Mouse (Mus musculus) limb, embryonic 11.5 days (tissue): ENCODE measurements around the gene Gm47791. TPM values are rescaled to one million over a fixed set of nuclear protein-coding genes. Genes with fewer than 3 reads are reported as not detected.

ENCODE experiments used
- ATAC-seq: fragments of 200-750 bp; cut with Nextera tagmentation; 2 replicates; pipeline ENCODE4 v1.8.0; 2017; ENCODE audit warnings: low read depth; ENCODE audit not compliant: insufficient number of reproducible peaks, low FRiP score, low TSS enrichment
- DNase-seq: peaks from one replicate; pipeline ENCODE4 v3.0.0-alpha.2; 2015; ENCODE audit warnings: low spot score
- H3K27ac ChIP-seq: fragments of 300-500 bp; sonication (generic); replicated peaks from 2 replicates; pipeline ENCODE4 v1.5.1; 2014; ENCODE audit warnings: low read depth, mild to moderate bottlenecking, low read length
- H3K27me3 ChIP-seq: fragments of 300-500 bp; sonication (generic); 2 replicates; pipeline ENCODE4 v1.6.1; 2014; ENCODE audit warnings: mild to moderate bottlenecking, low read length, mixed read lengths; ENCODE audit not compliant: control insufficient read depth, insufficient read depth
- H3K36me3 ChIP-seq: fragments of 300-500 bp; sonication (generic); 2 replicates; pipeline ENCODE4 v1.6.1; 2014; ENCODE audit warnings: mild to moderate bottlenecking, low read length, moderate library complexity, mixed read lengths; ENCODE audit not compliant: control insufficient read depth, insufficient read depth
- H3K4me1 ChIP-seq: fragments of 300-500 bp; sonication (generic); 2 replicates; pipeline ENCODE4 v1.6.1; 2014; ENCODE audit warnings: low read length, mixed read lengths; ENCODE audit not compliant: control insufficient read depth, insufficient read depth
- H3K4me2 ChIP-seq: fragments of 300-500 bp; sonication (generic); 2 replicates; pipeline ENCODE4 v1.6.1; 2014; ENCODE audit warnings: low read depth, mild to moderate bottlenecking, moderate library complexity; ENCODE audit not compliant: severe bottlenecking
- H3K4me3 ChIP-seq: fragments of 300-500 bp; sonication (generic); 2 replicates; pipeline ENCODE4 v1.5.1; 2014; ENCODE audit warnings: low read depth, low read length
- H3K9ac ChIP-seq: fragments of 300-500 bp; sonication (generic); 2 replicates; pipeline ENCODE4 v1.6.1; 2014; ENCODE audit warnings: mild to moderate bottlenecking, low read length
- H3K9me3 ChIP-seq: fragments of 300-500 bp; sonication (generic); 2 replicates; pipeline ENCODE4 v1.6.1; 2016; ENCODE audit warnings: low read length; ENCODE audit not compliant: control insufficient read depth
- WGBS: fragments of 180-500 bp; shearing (Covaris S2); extraction: QIAGEN DNeasy Blood & Tissue Kit; methylation state at CpG from one replicate; pipeline ENCODE4 v1.1.7; 2014; 5-methylcytosine and 5-hydroxymethylcytosine counted together
- polyA plus RNA-seq: library from polyadenylated mRNA; unstranded; fragments of >200 nt; fragmentation: Nextera tagmentation; extraction: Ambion mirVana; gene quantifications from 2 replicates; pipeline ENCODE4 v1.2.1, GENCODE M21; 2014

Gene Gm47791
- polyA plus RNA-seq, 1 experiment from 2014 or later = not detected

DNA sequence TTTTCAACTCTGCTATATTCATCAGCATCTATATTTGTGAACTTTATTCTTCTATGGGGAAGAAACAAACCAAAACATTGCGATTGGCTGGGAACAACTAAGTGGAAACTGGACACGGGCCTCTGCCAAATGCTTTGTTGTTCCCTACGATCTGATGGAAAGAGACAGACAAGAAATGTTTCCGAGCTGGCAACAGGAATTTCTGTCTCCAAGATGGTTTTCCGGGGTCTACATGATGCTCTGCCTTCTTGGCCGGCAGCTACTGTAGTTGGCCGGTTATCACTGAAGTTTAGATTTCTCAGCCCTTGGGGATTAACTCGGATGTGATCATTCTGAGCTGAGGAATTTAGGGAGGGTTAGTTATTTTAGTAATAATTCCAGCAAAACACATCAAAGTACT is 35.3 kb upstream of the Gm47791 start:
- H3K27ac ChIP-seq = no peak overlapping the region
- no peak overlapping the region for H3K4me3 ChIP-seq
- H3K4me1 ChIP-seq = no peaks in the 10 kb centered on the region
- WGBS = 93% methylated on average over 8 of the region's 8 CpGs
- H3K27me3 ChIP-seq = no peaks in the 10 kb centered on the region
- no peak for ATAC-seq
- no peak for DNase-seq
- H3K9me3 ChIP-seq = no peaks in the 10 kb centered on the region
- H3K9ac ChIP-seq = no peak overlapping the region
- H3K4me2 ChIP-seq = no peak overlapping the region
- no peaks in the 10 kb centered on the region for H3K36me3 ChIP-seq

DNA sequence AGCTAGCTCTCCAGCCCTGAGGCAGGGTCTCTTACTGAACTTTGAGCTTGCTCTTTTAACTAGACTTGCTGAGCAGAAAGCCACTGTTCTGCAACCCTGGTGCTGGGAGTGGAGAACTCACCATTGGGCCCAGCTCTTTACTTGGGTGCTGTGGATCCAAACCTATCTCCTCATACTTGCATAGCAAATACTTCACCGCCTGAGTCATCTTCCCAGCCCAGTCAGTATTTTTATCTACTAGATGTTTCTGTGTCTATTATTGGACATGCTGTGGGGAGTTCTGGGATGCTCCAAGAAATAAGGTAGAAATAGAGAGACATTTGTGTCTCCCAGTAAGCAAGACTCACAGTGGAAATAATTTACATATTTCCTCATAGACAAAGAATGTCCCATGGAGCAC is 33.0 kb upstream of the Gm47791 start:
- Histone ChIP-seq H3K4me3 (no peak overlapping the region), H3K9ac (no peak overlapping the region), H3K4me1 (no peaks in the 10 kb centered on the region), H3K36me3 (no peaks in the 10 kb centered on the region), H3K9me3 (no peaks in the 10 kb centered on the region), H3K27ac (no peak overlapping the region), H3K27me3 (no peaks in the 10 kb centered on the region), H3K4me2 (no peak overlapping the region)
- ATAC-seq (no peak), DNase-seq (no peak)
- WGBS = 87% methylated on average over 1 of the region's 1 CpGs

DNA sequence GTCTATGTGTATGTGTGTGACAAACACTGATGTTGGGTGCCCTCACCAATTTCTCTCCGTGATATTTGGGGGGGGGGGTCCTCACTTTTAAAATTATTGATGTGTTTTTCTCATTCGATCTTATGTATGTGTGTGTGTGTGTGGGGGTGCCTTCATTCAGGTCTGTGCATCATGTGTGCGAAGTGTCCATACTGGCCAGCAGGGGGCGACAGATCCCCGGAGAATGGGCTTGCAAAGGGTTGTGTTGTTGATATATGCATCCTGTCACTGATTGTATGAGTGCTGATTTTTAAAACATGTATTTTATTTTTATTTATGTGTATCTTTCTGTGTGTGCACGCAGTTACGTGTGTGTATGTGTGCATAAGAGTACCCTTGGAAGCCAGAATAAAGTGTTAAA is 32.6 kb upstream of the Gm47791 start:
- Histone ChIP-seq H3K9me3 (no peaks in the 10 kb centered on the region), H3K9ac (no peak overlapping the region), H3K4me3 (no peak overlapping the region), H3K4me2 (no peak overlapping the region), H3K27ac (no peak overlapping the region), H3K36me3 (no peaks in the 10 kb centered on the region), H3K4me1 (no peaks in the 10 kb centered on the region), H3K27me3 (no peaks in the 10 kb centered on the region)
- no peak for ATAC-seq
- WGBS = 74% methylated on average over 7 of the region's 7 CpGs
- no peak for DNase-seq

DNA sequence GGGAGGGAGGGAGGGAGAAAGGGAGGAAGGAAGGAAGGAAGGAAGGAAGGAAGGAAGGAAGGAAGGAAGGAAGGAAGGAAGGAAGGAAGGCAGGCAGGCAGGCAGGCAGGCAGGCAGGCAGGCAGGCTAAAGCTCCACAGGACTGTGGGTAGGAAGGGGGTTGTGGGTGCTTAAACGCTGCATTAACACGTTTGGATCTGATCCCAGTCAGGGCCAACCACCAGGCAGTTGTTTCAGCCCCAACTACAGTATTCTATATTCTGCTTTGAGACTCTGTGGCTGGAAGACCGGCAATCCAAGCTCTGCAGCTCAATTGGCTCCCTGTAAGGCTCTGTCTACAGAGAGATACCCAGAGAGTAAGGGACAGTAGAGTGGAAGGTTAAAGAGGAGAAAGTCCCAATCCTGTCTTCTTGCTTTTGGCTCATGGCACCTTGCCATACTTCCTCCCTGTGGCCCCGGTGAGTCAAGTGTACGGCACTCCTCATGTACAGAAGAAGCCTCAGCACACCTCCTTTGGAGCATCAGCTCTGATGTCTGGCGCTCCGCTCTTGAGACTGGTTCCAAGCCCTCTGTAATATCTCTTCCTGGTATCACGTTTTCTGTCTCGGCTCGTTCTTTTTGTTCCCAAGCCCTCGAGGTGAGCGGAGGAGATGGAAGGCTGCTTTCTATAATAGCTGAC is 30.2 kb upstream of the Gm47791 start:
- Histone ChIP-seq H3K4me1 (no peaks in the 10 kb centered on the region), H3K36me3 (no peaks in the 10 kb centered on the region), H3K27ac (no peak overlapping the region), H3K4me2 (no peak overlapping the region), H3K9me3 (no peaks in the 10 kb centered on the region), H3K4me3 (no peak overlapping the region), H3K9ac (no peak overlapping the region), H3K27me3 (no peaks in the 10 kb centered on the region)
- DNase-seq = no peak
- WGBS = 87% methylated on average over 12 of the region's 12 CpGs
- ATAC-seq = no peak

DNA sequence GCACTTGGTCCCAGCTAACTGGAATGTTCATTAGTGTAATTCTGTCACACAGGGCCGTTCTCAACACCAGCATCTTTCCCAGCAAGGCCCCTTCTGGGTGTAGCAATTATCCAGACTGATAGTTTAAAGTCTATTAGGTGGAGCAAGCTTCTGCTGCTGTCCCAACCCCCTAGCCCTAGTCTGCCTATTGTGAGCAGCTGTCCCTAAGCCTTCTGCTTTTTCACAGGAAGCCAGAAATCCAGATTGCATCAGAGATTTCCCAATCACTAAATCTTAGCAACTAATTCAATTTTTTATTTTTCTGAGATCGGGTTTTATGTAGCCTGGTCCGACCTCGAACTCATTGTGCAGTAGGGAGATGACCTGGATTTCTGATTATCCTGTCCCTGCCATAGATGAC is 27.9 kb upstream of the Gm47791 start:
- Histone ChIP-seq H3K9me3 (no peaks in the 10 kb centered on the region), H3K36me3 (no peaks in the 10 kb centered on the region), H3K4me2 (no peak overlapping the region), H3K4me1 (no peaks in the 10 kb centered on the region), H3K27ac (no peak overlapping the region), H3K9ac (no peak overlapping the region), H3K4me3 (no peak overlapping the region), H3K27me3 (no peaks in the 10 kb centered on the region)
- no peak for DNase-seq
- 76% methylated on average over 4 of the region's 4 CpGs for WGBS
- ATAC-seq = no peak

DNA sequence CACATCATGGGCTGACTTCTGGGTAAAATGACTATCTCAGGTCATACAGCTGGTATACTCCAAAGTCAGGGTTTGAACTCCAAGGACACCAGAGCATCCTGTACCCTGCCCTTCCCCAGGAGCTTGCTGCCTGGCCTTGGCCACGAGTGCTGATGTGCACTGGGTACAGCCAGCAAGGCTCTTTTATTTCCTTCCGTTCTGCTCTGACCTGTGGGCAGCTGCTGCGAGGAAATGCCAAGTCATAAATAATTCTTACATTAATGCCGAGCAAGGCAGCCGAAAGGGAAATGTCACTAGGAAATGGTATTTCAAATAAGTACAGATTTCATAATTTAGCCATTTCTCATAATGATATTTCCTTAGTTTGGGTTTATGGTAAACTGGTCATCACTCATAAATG is 27.3 kb upstream of the Gm47791 start:
- 58% methylated on average over 5 of the region's 5 CpGs for WGBS
- Histone ChIP-seq H3K9ac (no peak overlapping the region), H3K27ac (no peak overlapping the region), H3K4me1 (no peaks in the 10 kb centered on the region), H3K4me2 (no peak overlapping the region), H3K27me3 (no peaks in the 10 kb centered on the region), H3K36me3 (no peaks in the 10 kb centered on the region), H3K4me3 (no peak overlapping the region), H3K9me3 (no peaks in the 10 kb centered on the region)
- DNase-seq (no peak), ATAC-seq (no peak)

DNA sequence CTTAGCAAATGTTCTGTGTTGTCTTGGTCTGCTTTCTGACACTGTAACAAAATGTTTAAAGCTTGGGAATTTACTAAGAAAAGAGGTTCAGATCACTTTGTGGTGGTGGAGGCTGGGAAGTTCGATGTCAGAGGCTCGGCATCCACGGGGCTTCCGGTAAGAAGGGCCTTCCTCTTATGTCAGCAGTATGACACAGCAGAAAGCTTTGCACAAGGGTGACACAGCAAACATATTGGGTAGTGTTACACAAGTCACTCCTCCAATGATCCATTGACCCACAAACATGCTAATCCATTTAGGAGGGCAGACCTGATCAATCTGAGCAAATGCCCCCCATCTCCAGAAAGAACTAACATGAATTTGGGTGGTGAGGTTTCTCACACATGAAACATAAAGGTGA is 26.0 kb upstream of the Gm47791 start:
- no peaks in the 10 kb centered on the region for H3K36me3 ChIP-seq
- no peak for DNase-seq
- H3K9ac ChIP-seq = no peak overlapping the region

DNA sequence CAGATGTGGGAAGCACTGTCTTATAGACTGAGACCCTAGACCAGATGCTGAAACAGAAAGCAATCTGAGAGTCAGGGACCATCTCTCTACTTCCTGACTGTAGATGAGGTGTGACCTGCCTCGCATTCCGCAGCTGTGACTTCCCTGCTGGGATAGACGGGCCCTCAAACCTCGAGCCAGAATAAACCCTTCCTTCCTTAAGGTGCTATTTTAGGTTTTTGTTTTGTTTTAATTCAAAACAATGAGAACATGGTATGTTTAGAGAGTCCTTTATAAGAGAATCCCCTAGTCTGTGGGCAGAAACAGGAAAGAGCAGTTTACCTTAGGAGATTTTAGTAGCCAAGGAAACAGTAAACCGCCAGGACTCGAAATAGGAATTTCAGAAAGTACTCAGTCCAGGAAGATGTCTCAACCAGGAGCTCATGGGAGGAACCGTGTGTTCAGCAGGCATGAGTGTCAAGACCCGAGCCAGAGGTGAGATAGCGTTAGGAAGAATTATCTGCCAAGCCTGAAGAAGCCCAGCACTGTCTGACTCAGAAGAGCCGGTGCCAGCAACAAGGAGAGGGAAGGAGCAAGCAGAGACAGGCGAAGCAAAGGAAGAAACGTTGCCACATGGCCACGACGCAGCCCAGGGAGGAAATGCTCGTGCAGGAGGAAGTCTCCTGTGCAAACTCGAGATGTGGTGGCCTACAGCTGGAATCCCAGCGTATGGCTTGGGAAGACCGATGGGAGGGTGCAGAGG is 24.8 kb upstream of the Gm47791 start:
- H3K36me3 ChIP-seq = no peaks in the 10 kb centered on the region
- H3K27me3 ChIP-seq = no peaks in the 10 kb centered on the region
- 70% methylated on average over 18 of the region's 18 CpGs for WGBS
- DNase-seq (no peak), ATAC-seq (no peak)
- H3K9ac ChIP-seq = no peak overlapping the region
- no peak overlapping the region for H3K4me3 ChIP-seq
- no peak overlapping the region for H3K27ac ChIP-seq
- no peaks in the 10 kb centered on the region; the same call in 1 of the 2 replicates for H3K9me3 ChIP-seq
- no peak overlapping the region for H3K4me2 ChIP-seq
- no peaks in the 10 kb centered on the region for H3K4me1 ChIP-seq

More for the DNA sequence above, 26.0 kb upstream of the Gm47791 start:
- no peak overlapping the region for H3K4me3 ChIP-seq
- no peaks in the 10 kb centered on the region for H3K27me3 ChIP-seq
- no peak overlapping the region for H3K27ac ChIP-seq
- H3K9me3 ChIP-seq = no peaks in the 10 kb centered on the region
- ATAC-seq = no peak
- 98% methylated on average over 4 of the region's 4 CpGs for whole genome bisulfite sequencing
- no peak overlapping the region for H3K4me2 ChIP-seq
- no peaks in the 10 kb centered on the region for H3K4me1 ChIP-seq
